Mouse (Mus musculus) stomach, embryonic 15.5 days (tissue): Measurements from ENCODE around the gene Oas1c. TPM values are rescaled to one million over a fixed set of nuclear protein-coding genes. Genes with fewer than 3 reads are reported as not detected.

Source experiments
- ATAC-seq: fragments of 200-750 bp; cut with Nextera tagmentation; 2 replicates; pipeline ENCODE4 v1.8.0; 2017; ENCODE audit warnings: low read depth, moderate number of reproducible peaks, moderate TSS enrichment; ENCODE audit not compliant: insufficient read depth, low FRiP score
- H3K27ac ChIP-seq: fragments of 300-500 bp; sonication (generic); 2 replicates; pipeline ENCODE4 v1.5.1; 2015; ENCODE audit warnings: mild to moderate bottlenecking, inconsistent platforms
- H3K27me3 ChIP-seq: fragments of 300-500 bp; sonication (generic); replicated peaks from 2 replicates; pipeline ENCODE4 v1.6.1; 2015; ENCODE audit warnings: inconsistent platforms
- H3K36me3 ChIP-seq: fragments of 300-500 bp; sonication (generic); 2 replicates; pipeline ENCODE4 v1.6.1; 2015; ENCODE audit warnings: inconsistent platforms
- H3K4me1 ChIP-seq: fragments of 300-500 bp; sonication (generic); 2 replicates; pipeline ENCODE4 v1.6.1; 2015; ENCODE audit warnings: inconsistent platforms
- H3K4me2 ChIP-seq: fragments of 300-500 bp; sonication (generic); 2 replicates; pipeline ENCODE4 v1.6.1; 2015; ENCODE audit warnings: mild to moderate bottlenecking, inconsistent platforms
- H3K4me3 ChIP-seq: fragments of 300-500 bp; sonication (generic); replicated peaks from 2 replicates; pipeline ENCODE4 v1.5.1; 2015; ENCODE audit warnings: inconsistent platforms
- H3K9ac ChIP-seq: fragments of 300-500 bp; sonication (generic); 2 replicates; pipeline ENCODE4 v1.6.1; 2015; ENCODE audit warnings: inconsistent platforms
- H3K9me3 ChIP-seq: fragments of 300-500 bp; sonication (generic); 2 replicates; pipeline ENCODE4 v1.6.1; 2016; ENCODE audit warnings: inconsistent platforms
- WGBS: fragments of 180-500 bp; shearing (Covaris S2); methylation state at CpG from one replicate; pipeline ENCODE4 v1.1.7; 2015; 5-methylcytosine and 5-hydroxymethylcytosine counted together
- polyA plus RNA-seq: library from polyadenylated mRNA; unstranded; fragments of >200 nt; fragmentation: Nextera tagmentation; extraction: Ambion mirVana; gene quantifications from 2 replicates; pipeline ENCODE4 v1.2.1, GENCODE M21; 2015

Oas1c gene
- polyA plus RNA-seq: 0.54 and 0.71 TPM in 2 replicates

DNA sequence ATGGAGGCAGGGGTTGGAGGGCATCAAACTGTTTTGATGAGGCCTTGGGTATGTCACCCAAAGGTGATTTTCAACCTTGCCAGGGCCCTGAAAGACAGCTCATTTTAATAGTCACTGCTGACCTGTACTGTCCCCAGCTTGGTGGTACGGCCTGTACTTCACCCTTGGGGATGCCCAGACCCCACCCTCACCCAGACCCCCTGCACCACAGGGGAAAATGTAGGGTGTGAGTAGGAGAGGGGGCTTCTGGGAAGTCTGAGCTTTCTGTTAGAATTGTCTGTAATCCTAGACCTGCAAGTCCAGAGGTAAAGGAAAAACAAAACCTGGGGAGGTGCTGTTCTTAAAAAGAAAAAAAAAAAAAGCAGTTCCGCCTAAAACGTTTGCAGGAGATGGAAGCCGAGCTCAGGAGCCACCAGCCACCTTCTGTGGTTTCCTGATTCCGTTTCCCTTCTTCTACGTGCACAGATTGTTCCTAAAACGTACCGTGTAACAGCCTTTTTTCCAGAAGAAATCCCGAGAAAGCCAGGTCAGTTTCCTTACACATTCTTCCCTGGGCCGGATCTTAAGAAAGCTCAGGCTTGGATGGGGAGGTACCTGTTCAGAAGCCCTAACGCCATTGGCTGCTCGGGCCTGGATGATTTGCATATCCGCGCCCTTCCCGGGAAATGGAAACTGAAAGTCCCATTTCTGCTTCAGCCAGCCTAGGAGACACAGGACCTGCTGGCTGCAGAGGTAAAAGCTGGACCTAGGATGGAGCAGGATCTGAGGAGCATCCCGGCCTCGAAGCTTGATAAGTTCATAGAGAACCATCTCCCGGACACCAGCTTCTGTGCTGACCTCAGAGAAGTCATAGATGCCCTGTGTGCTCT, at the start of gene Oas1c:
TSS of gene Oas1c (minus strand) at position 564 of the 869 bp plus-strand sequence.
- peak; percentile 86 for ATAC-seq
- Histone ChIP-seq H3K36me3 (no peaks in the 10 kb centered on the region), H3K9ac (peak within 1 kb of the TSS; percentile 34; the same call in 1 of the 2 replicates), H3K4me1 (no peaks in the 10 kb centered on the region; the same call in 1 of the 2 replicates), H3K27me3 (no peaks in the 10 kb centered on the region), H3K4me3 (peak within 1 kb of the TSS; percentile 44), H3K27ac (peak within 1 kb of the TSS; percentile 83), H3K9me3 (no peaks in the 10 kb centered on the region), H3K4me2 (peak within 1 kb of the TSS; percentile 67)
- 3% methylated on average over 18 of the region's 18 CpGs for WGBS

DNA sequence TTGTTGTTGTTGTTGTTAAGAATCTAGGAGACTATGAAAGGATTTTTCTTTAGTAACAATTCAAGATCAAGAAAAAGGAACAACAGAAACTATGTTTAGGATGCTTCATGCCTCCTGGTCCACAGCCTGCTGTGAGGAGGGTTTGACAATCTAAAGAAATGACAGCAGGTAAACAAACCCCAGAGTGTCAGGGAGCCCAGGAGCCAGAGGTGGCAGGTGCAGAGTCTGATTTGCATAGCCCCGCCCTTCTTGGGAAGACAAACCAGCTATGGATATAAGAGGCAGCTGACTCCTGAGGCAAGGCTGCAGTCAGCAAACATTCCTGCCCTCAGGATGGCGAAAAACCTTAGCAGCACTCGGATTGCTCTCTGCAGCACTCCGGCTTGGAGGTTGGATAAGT, 48.8 kb upstream of the Oas1c start, which contains the start of gene Oas1h:
TSS of gene Oas1h (plus strand) at position 301 of the 400 bp plus-strand sequence.
- no peak within 1 kb of the TSS for H3K4me3 ChIP-seq
- no peak within 1 kb of the TSS for H3K9ac ChIP-seq
- H3K27me3 ChIP-seq: no peaks in the 10 kb centered on the region
- H3K9me3 ChIP-seq: no peaks in the 10 kb centered on the region
- ATAC-seq: no peak
- no peak within 1 kb of the TSS for H3K27ac ChIP-seq
- no peak within 1 kb of the TSS for H3K4me2 ChIP-seq
- WGBS: 40% methylated on average over 4 of the region's 4 CpGs
- H3K4me1 ChIP-seq: no peaks in the 10 kb centered on the region
- H3K36me3 ChIP-seq: no peaks in the 10 kb centered on the region

DNA sequence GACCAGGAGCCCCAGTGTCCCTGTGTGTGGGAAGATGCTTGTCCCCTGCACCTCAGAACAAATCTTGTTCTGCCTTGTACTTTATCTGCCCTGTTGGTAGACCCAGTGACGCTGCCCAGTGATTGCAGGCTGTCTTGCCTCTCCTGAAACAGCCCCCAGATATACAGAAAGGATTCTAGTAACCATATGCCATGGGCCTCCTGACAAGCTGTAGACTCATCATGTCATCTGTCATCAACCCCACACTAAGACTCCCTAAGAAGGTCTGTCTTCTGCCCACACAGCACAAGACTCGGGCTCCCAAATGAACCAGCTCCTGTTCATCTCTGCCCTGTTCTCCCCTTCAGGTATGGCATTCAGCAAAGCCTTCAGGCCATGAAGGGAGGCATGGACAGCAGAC, 46.9 kb upstream of the Oas1c start:
- no peaks in the 10 kb centered on the region for H3K4me1 ChIP-seq
- no peak for ATAC-seq
- H3K9ac ChIP-seq: no peak overlapping the region
- no peak overlapping the region for H3K4me2 ChIP-seq
- WGBS: 76% methylated on average over 2 of the region's 2 CpGs
- H3K36me3 ChIP-seq: no peaks in the 10 kb centered on the region
- H3K9me3 ChIP-seq: no peaks in the 10 kb centered on the region
- H3K27me3 ChIP-seq: no peaks in the 10 kb centered on the region
- H3K27ac ChIP-seq: no peak overlapping the region
- no peak overlapping the region for H3K4me3 ChIP-seq

DNA sequence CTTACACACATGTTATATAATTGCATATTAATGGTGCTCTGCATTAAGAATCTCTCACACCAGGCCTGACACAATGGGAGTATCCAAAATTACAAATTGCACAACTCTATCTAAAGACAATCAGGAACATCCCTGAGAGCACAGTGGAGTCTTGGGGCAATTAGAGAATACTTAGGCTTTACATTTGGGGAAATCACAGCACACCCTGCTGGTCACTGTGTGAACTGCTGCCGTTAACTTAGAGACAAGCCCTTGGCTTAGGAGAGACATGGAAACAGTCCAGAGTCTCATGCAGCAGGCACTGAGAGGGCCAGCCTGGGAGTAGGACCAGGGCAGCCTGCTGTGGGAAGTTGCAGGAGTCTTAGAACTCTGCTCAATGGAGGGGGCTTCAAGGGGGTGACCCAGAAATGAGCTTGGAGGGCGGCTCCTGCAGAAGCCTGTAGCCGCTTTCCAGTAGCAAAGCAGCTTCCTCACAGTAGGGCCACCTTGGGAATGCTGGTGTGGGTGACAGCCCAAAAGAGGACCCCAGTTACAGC, 37.4 kb upstream of the Oas1c start:
- Histone ChIP-seq H3K4me1 (no peaks in the 10 kb centered on the region), H3K9me3 (no peaks in the 10 kb centered on the region), H3K36me3 (no peaks in the 10 kb centered on the region), H3K27ac (no peak overlapping the region), H3K4me3 (no peak overlapping the region), H3K27me3 (no peaks in the 10 kb centered on the region), H3K9ac (no peak overlapping the region), H3K4me2 (no peak overlapping the region)
- 58% methylated on average over 3 of the region's 3 CpGs for WGBS
- ATAC-seq: no peak

DNA sequence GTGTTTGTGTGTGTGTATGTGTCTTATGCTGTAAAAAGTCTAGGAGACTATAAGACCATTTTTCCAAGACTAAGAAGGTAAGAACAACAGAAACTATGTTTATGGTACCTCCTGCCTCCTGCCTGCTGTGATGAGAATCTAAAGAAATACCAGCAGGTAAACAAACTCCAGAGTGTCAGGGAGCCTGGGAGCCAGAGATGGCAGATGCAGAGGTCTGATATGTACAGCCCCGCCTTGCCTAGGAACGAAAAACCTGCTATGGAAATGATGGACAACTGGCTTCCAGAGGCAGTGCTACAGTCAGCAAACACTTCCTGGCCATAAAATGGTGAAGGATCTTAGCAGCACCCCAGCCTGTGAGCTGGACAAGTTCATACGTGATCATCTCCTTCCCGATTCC, 34.8 kb upstream of the Oas1c start, which contains the start of gene Oas1f:
TSS of gene Oas1f (plus strand) at position 301 of the 400 bp plus-strand sequence.
- ATAC-seq: no peak
- Histone ChIP-seq H3K27ac (no peak within 1 kb of the TSS), H3K36me3 (no peaks in the 10 kb centered on the region), H3K4me1 (no peaks in the 10 kb centered on the region), H3K27me3 (no peaks in the 10 kb centered on the region), H3K9me3 (no peaks in the 10 kb centered on the region), H3K9ac (no peak within 1 kb of the TSS), H3K4me3 (no peak within 1 kb of the TSS), H3K4me2 (no peak within 1 kb of the TSS)
- WGBS: 59% methylated on average over 4 of the region's 4 CpGs

DNA sequence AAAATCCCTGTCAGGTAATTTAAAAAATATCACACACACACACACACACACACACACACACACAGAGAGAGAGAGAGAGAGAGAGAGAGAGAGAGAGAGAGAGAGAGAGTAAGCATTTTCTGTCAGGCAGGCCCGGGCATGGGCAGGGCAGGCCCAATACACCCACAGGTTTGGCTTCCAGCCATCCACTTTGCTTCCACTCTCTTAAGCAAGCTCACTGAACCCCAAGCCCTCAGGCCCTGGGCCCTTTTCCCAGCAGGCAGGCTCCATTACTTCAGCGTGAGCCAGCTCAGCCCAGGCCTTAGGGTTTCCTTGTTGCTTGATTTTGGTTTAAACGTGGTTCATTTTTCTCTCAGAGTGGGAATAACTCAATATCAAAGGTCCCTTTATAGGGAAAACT, 32.4 kb upstream of the Oas1c start:
- Histone ChIP-seq H3K9me3 (no peaks in the 10 kb centered on the region), H3K27me3 (no peaks in the 10 kb centered on the region), H3K9ac (no peak overlapping the region), H3K4me2 (no peak overlapping the region), H3K27ac (no peak overlapping the region), H3K36me3 (no peaks in the 10 kb centered on the region), H3K4me3 (no peak overlapping the region), H3K4me1 (no peaks in the 10 kb centered on the region)
- WGBS: 59% methylated on average over 3 of the region's 3 CpGs
- peak; percentile 58; the same call in 1 of the 2 replicates for ATAC-seq

DNA sequence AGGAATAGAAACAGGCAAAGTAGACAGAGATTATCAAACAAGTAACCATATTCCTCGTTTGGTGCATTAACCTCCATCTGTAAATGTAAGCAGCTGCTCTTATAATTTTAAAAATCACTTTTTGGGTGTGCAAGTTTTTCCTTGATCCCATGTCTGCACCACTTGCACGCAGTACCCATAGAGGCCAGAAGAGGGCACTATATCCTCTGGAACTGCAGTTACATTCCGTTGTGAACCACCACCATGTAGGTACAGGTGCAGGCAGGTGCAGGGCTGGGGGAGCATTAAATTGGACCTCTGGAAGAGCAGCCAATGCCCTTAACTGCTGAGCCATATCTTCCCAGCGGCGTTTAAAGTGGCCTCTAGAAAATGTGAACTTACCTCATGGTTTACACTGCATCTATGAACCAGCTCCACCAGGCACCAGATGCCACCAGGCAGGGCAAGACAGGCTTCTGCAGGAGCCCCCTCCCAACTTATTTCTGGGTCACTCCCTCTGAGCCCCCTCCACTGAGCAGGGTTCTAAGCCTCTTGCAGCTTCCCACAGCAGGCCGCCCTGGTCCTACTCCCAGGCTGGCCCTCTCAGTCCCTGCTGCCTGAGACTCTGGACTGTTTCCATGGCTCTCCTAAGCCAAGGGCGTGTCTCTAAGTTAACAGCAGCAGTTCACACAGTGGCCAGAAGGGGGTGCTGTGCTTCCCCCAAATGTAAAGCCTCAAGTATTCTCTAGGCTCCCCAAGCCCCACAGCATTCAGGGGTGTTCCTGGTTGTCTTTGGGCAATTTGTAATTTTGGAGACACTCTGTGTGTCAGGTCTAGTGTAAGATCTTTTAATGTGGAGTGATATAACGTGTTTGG, 24.6 kb upstream of the Oas1c start:
- 7% methylated on average over 8 of the region's 8 CpGs for WGBS
- no peak overlapping the region for H3K9ac ChIP-seq
- H3K4me2 ChIP-seq: no peak overlapping the region
- no peak for ATAC-seq
- no peaks in the 10 kb centered on the region for H3K27me3 ChIP-seq
- no peak overlapping the region for H3K27ac ChIP-seq
- no peak overlapping the region for H3K4me3 ChIP-seq
- H3K9me3 ChIP-seq: no peaks in the 10 kb centered on the region
- no peaks in the 10 kb centered on the region for H3K4me1 ChIP-seq
- no peaks in the 10 kb centered on the region for H3K36me3 ChIP-seq

DNA sequence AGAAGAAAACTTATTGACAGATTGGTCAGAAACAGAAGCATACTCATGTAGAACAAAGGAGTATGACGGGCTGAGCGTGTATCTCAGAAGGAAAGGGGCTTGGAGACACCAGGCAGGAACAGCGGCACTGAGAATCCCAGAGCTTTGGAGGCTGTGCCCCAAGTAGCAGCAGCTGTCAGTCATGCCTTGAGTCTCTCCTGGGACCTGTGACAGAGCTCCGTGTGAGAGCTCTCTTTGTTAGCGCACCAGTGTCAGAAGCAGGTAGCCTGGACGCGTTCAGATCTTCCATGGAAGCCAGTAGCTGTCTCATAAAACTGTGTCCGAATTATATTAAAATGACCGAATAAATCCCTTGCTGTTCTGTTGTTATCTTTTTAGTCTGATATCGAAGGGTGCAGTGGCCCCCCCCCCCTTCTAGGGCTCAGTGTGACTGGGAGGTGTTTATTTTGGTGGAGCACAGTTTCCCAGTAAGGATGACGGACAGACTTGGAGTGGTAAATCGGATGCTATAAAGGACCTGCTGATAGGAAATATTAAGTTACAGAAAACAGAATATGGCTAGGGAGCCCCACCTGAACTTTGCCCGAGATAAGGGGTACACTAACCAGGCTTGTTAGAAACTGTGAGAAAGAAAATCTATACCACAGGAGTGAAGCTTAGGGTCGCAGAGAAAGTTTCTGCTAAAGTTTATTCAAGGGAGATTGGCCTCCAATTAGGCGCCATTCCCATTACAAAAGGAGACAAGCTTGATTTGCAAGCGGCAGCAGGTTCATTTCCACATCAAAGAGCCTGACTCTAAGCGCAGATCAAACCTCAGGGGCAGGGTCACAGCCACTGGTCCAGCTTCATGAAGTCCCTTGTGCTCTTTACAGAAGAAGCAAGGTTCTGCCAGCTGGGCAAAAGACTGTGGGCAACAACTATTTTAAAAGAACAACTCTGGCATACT, 21.3 kb upstream of the Oas1c start:
- no peak overlapping the region for H3K27ac ChIP-seq
- no peaks in the 10 kb centered on the region for H3K9me3 ChIP-seq
- H3K4me1 ChIP-seq: no peaks in the 10 kb centered on the region
- no peaks in the 10 kb centered on the region for H3K27me3 ChIP-seq
- WGBS: 13% methylated on average over 17 of the region's 17 CpGs
- H3K9ac ChIP-seq: no peak overlapping the region
- ATAC-seq: no peak
- H3K36me3 ChIP-seq: no peaks in the 10 kb centered on the region
- H3K4me2 ChIP-seq: no peak overlapping the region
- no peak overlapping the region for H3K4me3 ChIP-seq

DNA sequence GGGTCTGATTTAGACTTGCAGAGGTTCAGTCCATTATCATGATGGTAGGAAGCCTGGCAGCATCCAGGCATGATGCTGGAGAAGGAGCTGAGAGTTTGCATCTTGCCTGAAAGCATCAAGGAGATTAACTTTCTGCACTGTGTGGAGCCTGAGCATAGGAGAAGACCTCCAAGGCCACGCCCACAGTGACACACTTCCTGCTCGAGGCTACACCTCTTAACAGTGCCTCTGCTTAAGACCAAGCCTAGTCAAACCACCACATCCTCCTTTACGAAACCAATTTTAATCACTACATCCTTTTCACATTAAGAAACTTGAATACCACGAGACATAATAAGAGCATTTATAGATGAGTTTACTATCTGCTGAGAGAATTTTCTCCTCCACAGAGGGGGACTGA, 18.7 kb upstream of the Oas1c start:
- Histone ChIP-seq H3K36me3 (no peaks in the 10 kb centered on the region), H3K4me3 (no peak overlapping the region), H3K27me3 (no peaks in the 10 kb centered on the region), H3K27ac (no peak overlapping the region), H3K9me3 (no peaks in the 10 kb centered on the region), H3K4me2 (no peak overlapping the region), H3K4me1 (no peaks in the 10 kb centered on the region), H3K9ac (no peak overlapping the region)
- WGBS: 69% methylated on average over 4 of the region's 4 CpGs
- ATAC-seq: no peak

DNA sequence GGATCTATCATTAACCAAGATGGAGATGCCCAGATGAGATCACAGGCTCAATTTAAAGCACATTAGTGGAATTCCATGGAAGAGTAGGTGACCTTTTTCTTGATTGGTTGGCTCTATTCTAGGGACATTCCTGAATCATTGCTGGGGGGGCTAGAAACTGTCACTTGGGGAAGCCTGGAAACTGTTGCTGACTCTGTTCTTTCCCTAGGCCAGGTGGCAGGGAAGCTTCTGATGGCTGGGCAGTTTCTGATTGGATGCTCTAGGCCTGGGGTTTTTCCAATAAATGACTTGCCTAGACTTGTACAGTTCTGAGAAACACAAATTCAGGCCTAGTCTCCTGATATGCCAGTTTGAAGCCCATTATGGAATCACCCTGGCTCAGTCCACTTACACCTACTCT, 6.7 kb upstream of the Oas1c start:
- H3K9ac ChIP-seq: no peak overlapping the region
- H3K4me3 ChIP-seq: no peak overlapping the region
- no peaks in the 10 kb centered on the region for H3K36me3 ChIP-seq
- no peaks in the 10 kb centered on the region for H3K4me1 ChIP-seq
- no peaks in the 10 kb centered on the region for H3K9me3 ChIP-seq
- no peak for ATAC-seq
- no peak overlapping the region for H3K27ac ChIP-seq
- H3K27me3 ChIP-seq: no peaks in the 10 kb centered on the region
- no peak overlapping the region for H3K4me2 ChIP-seq

DNA sequence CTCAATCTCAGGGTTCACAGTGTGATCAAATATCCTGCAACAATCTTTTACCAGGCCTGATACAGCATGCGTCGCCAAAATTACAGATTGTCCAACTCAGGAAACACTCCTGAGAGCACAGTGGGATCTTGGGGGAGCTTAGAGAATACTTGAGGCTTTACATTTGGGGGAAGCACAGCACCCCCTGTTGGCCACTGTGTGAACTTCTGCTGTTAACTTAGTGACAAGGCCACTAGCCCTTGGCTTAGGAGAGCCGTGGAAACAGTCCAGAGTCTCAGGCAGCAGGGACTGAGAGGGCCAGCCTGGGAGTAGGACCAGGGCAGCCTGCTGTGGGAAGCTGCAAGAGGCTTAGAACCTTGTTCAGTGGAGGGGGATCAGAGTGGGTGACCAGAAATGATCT, 3.6 kb upstream of the Oas1c start:
- no peaks in the 10 kb centered on the region for H3K36me3 ChIP-seq
- no peak for ATAC-seq

More for the DNA sequence above, 3.6 kb upstream of the Oas1c start:
- no peak overlapping the region for H3K4me3 ChIP-seq
- no peaks in the 10 kb centered on the region for H3K27me3 ChIP-seq
- no peaks in the 10 kb centered on the region for H3K9me3 ChIP-seq
- H3K9ac ChIP-seq: no peak overlapping the region
- no peaks in the 10 kb centered on the region; the same call in 1 of the 2 replicates for H3K4me1 ChIP-seq
- no peak overlapping the region for H3K4me2 ChIP-seq
- no peak overlapping the region for H3K27ac ChIP-seq
- 58% methylated on average over 3 of the region's 3 CpGs for WGBS
